Mouse (Mus musculus) forebrain, embryonic 10.5 days (tissue): ENCODE measurements at regions not wholly inside any gene's neighbourhood (a gene's known extent, or its start where the extent isn't known, plus 50 kb on each side); places are given as distances from the start of the nearest gene placed in this dataset.

Experiments used
- DNase-seq: peaks from one replicate; pipeline ENCODE4 v3.0.0-alpha.2; 2017; ENCODE audit warnings: low spot score; ENCODE audit errors: extremely low spot score
- H3K27ac ChIP-seq: fragments of 300-500 bp; sonication (generic); 2 replicates; pipeline ENCODE4 v1.5.1; 2016; ENCODE audit warnings: mild to moderate bottlenecking
- H3K27me3 ChIP-seq: fragments of 300-500 bp; sonication (generic); 2 replicates; pipeline ENCODE4 v1.6.1; 2016; ENCODE audit warnings: mild to moderate bottlenecking; ENCODE audit not compliant: poor library complexity, severe bottlenecking
- H3K36me3 ChIP-seq: fragments of 300-500 bp; sonication (generic); replicated peaks from 2 replicates; pipeline ENCODE4 v1.6.1; 2016; ENCODE audit warnings: mild to moderate bottlenecking, moderate library complexity
- H3K4me1 ChIP-seq: fragments of 300-500 bp; sonication (generic); 2 replicates; pipeline ENCODE4 v1.6.1; 2016
- H3K4me3 ChIP-seq: fragments of 300-500 bp; sonication (generic); 2 replicates; pipeline ENCODE4 v1.5.1; 2016; ENCODE audit warnings: mild to moderate bottlenecking, moderate library complexity
- H3K9me3 ChIP-seq: fragments of 300-500 bp; sonication (generic); 2 replicates; pipeline ENCODE4 v1.6.1; 2016; ENCODE audit warnings: mild to moderate bottlenecking, moderate library complexity
- WGBS: fragments of 180-500 bp; shearing (Covaris S2); methylation state at CpG from one replicate; pipeline ENCODE4 v1.1.7; 2016; 5-methylcytosine and 5-hydroxymethylcytosine counted together

DNA sequence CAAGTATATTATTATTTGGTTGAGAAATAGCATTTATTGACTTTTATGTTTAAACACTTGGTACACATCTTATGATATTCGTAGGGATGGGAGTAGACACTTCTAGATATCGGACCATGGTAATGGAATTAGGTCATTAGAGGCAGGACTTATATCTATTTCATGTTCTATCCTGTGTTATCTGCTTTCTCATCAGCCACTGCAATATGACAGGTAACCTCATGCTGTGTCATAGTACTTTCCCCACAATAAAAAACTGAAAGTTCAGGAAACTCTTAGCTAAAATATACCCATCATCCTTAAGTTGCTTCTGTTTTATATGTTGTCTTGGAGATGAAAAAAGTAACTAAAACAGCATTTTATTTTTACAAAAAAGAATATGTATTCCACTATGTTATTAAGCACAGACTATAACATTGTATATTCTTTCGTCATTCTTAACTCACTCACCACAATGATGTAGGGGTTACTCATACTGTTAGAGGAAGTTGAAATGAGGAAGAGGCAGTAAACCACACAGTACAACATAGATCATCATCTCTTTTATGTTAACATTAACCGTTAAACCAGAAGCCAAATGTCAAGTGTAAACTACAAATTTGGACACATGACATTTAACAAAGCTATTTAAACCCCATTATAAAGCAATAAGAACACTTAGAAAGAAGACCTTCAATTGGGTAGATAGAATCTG, 221.8 kb downstream of the 4930474N05Rik start:
- Histone ChIP-seq H3K27ac (no peak overlapping the region), H3K4me1 (no peaks in the 10 kb centered on the region), H3K27me3 (no peaks in the 10 kb centered on the region), H3K4me3 (no peak overlapping the region), H3K36me3 (no peaks in the 10 kb centered on the region), H3K9me3 (no peaks in the 10 kb centered on the region)
- DNase-seq: no peak
- WGBS: 92% methylated on average over 4 of the region's 4 CpGs

DNA sequence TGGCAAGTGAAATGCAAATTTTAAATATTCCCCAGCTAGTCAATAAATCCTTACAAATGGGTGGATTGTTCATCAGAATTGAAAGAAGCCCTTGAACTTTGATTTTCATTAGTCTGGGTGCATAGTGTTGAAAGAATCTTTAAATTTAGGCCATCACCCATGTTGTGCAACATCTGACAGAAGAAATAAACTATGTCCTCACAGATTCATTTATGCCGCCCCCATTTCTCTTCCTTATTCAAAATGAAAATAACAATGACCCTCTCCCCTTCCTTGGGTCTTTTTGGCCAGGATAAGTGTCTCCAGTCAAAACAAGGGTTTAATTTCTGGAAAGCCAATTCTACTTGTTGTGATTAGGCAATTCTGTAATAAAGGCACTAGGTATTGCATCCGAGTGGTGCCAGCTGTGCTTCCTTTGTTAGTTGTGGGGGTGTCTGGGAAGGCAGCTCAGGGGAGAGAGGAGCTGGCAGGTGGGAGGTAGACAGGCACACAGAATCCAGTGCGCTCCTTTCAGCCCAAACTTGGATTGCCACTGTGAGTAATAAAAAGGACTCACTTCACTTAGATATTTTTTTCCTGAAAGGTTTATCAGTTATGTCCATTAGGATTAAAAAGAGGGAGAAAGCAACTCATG, 233.7 kb downstream of the 4930474N05Rik start:
- Histone ChIP-seq H3K36me3 (no peaks in the 10 kb centered on the region), H3K27ac (no peak overlapping the region), H3K27me3 (no peaks in the 10 kb centered on the region), H3K4me3 (no peak overlapping the region), H3K9me3 (no peaks in the 10 kb centered on the region), H3K4me1 (peaks cover 5% of the 10 kb centered on the region; the same call in 1 of the 2 replicates)
- 65% methylated on average over 3 of the region's 3 CpGs for WGBS
- no peak for DNase-seq

DNA sequence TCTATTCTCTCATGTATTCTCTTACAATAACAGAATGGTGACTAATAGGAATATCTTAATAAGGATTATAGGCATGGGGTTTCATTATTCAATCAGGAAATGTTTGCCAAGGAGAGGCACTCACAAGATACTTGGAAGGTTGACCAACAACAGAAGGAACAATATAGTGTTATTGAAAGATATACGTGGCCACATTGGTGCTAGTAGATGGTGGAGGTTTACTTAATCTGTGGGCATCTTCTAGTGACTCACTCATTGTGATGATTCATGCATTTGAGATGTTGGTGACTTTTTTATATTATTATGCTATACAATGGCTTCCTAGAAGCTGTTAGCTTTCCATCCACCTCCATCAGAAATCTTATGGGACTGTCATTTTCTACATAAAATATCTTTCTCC, 246.1 kb downstream of the 4930474N05Rik start:
- H3K4me3 ChIP-seq: no peak overlapping the region
- no peaks in the 10 kb centered on the region for H3K9me3 ChIP-seq
- no peaks in the 10 kb centered on the region for H3K27me3 ChIP-seq
- H3K27ac ChIP-seq: no peak overlapping the region
- no peaks in the 10 kb centered on the region for H3K4me1 ChIP-seq
- no peak for DNase-seq
- H3K36me3 ChIP-seq: no peaks in the 10 kb centered on the region
- whole genome bisulfite sequencing: 88% methylated on average over 1 of the region's 1 CpGs
